Mouse (Mus musculus): ENCODE measurements at regions not wholly inside any gene's neighbourhood (a gene's known extent, or its start where the extent isn't known, plus 50 kb on each side); places are given as distances from the start of the nearest gene placed in this dataset.

DNA sequence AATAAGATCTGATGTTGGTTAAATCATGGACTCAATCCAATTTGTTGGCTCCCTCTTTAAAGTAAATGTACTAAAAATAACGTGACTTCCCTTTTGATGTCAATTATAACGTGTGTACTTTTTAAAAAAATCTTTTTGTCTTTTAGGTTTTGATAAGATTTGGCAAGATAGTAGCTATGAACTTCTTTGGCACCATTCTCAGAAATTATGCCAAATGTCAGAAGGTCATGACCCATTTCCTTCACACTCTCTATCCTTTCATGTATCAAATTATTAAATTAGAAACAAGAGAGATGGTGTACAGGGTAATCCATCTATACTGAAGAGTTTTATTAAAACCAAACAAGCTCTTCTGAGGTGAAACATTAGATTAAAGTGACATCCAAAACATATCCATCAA, 121.4 kb upstream of the Dph6 start:
- Histone ChIP-seq H3K27ac (ENCODE audit: low read depth, low read length) (no peak overlapping the region), H3K9ac (ENCODE audit: low read length) (no peak overlapping the region), H3K36me3 (ENCODE audit: control insufficient read depth, insufficient read depth, low read length) (no peaks in the 10 kb centered on the region), H3K4me3 (ENCODE audit: low read depth, low read length) (no peak overlapping the region), H3K4me1 (ENCODE audit: control insufficient read depth, insufficient read depth, low read length) (no peaks in the 10 kb centered on the region), H3K4me2 (ENCODE audit: low read depth) (no peak overlapping the region), H3K27me3 (ENCODE audit: control insufficient read depth, insufficient read depth, low read length) (no peaks in the 10 kb centered on the region), H3K9me3 (ENCODE audit: control insufficient read depth, low read length) (no peaks in the 10 kb centered on the region)
- 86% methylated on average over 2 of the region's 2 CpGs for WGBS
- DNase-seq (ENCODE audit: low spot score) (no peak), ATAC-seq (ENCODE audit: insufficient read depth, low FRiP score, low TSS enrichment) (no peak)

DNA sequence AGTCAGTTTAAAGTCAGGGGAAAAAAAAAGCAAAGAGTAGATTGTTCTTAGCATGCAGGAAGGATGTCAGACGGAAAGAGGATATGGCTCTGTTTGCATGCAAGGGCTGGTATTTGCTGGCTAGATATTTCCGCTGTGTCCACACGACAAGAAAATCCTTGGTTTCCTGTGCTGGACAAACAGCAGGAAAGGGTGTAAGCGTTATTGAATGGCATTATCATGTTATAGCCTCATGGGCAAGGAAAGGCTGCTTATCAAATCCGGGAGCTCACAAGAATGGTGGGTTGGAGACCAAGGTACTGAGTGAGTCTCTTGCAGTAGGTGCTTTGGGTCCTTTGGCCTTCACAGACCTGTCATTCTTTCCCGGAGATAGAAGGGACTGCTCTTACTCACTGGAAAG, 127.7 kb upstream of the Dph6 start:
- no peaks in the 10 kb centered on the region for H3K27me3 ChIP-seq (ENCODE audit: control insufficient read depth, insufficient read depth, low read length)
- H3K4me2 ChIP-seq (ENCODE audit: low read depth) = no peak overlapping the region
- no peaks in the 10 kb centered on the region for H3K9me3 ChIP-seq (ENCODE audit: control insufficient read depth, low read length)
- no peak for ATAC-seq (ENCODE audit: insufficient read depth, low FRiP score, low TSS enrichment)
- H3K27ac ChIP-seq (ENCODE audit: low read depth, low read length) = no peak overlapping the region
- H3K4me3 ChIP-seq (ENCODE audit: low read depth, low read length) = no peak overlapping the region
- no peak for DNase-seq (ENCODE audit: low spot score)
- H3K4me1 ChIP-seq (ENCODE audit: control insufficient read depth, insufficient read depth, low read length) = no peaks in the 10 kb centered on the region
- no peak overlapping the region for H3K9ac ChIP-seq (ENCODE audit: low read length)
- WGBS = 85% methylated on average over 6 of the region's 6 CpGs
- no peaks in the 10 kb centered on the region for H3K36me3 ChIP-seq (ENCODE audit: control insufficient read depth, insufficient read depth, low read length)

DNA sequence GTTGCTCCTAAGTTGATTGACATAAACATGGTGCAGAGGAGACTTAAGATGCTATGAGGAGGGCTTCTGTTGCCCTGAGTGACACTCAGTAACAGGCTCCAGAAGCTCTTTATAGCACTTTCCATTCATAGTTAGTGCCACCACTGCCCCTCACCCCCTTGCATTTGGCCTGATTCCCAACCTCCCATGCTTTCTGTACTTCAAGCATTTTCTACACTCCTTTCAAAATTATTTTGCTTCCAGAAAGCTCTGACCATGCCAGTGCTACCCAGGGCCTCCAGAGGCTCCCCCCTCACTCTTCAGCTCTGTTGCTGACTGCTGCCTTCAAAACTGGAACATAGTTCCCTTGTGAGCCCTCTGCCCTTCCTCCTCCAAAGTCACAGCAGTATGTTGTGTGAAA, 129.4 kb upstream of the Dph6 start:
- H3K36me3 ChIP-seq (ENCODE audit: control insufficient read depth, insufficient read depth, low read length) = no peaks in the 10 kb centered on the region
- H3K9me3 ChIP-seq (ENCODE audit: control insufficient read depth, low read length) = no peaks in the 10 kb centered on the region
- no peak overlapping the region for H3K4me3 ChIP-seq (ENCODE audit: low read depth, low read length)
- DNase-seq (ENCODE audit: low spot score) (no peak), ATAC-seq (ENCODE audit: insufficient read depth, low FRiP score, low TSS enrichment) (no peak)
- H3K27me3 ChIP-seq (ENCODE audit: control insufficient read depth, insufficient read depth, low read length) = no peaks in the 10 kb centered on the region
- no peaks in the 10 kb centered on the region for H3K4me1 ChIP-seq (ENCODE audit: control insufficient read depth, insufficient read depth, low read length)
- no peak overlapping the region for H3K9ac ChIP-seq (ENCODE audit: low read length)
- H3K27ac ChIP-seq (ENCODE audit: low read depth, low read length) = no peak overlapping the region
- H3K4me2 ChIP-seq (ENCODE audit: low read depth) = no peak overlapping the region

DNA sequence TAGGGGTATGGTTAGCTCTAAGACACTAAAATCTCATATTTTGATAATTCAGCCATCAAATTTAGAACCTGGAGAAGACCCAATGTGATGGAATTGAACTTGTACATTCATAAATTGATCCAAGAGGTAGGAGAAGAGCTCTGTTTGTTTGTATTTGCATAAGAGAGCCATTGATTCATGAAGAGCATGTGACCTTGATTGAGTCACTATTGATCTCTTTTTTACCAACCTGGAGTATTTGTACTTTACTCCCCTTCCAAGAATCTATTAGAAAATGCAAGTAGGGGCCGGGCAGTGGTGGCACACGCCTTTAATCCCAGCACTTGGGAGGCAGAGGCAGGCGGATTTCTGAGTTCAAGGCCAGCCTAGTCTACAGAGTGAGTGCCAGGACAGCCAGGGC, 133.5 kb upstream of the Dph6 start:
- no peaks in the 10 kb centered on the region for H3K4me1 ChIP-seq (ENCODE audit: control insufficient read depth, insufficient read depth, low read length)
- no peaks in the 10 kb centered on the region for H3K36me3 ChIP-seq (ENCODE audit: control insufficient read depth, insufficient read depth, low read length)
- H3K27me3 ChIP-seq (ENCODE audit: control insufficient read depth, insufficient read depth, low read length) = no peaks in the 10 kb centered on the region
- no peak overlapping the region for H3K27ac ChIP-seq (ENCODE audit: low read depth, low read length)
- WGBS = 88% methylated on average over 3 of the region's 3 CpGs
- H3K9ac ChIP-seq (ENCODE audit: low read length) = no peak overlapping the region
- no peak overlapping the region for H3K4me3 ChIP-seq (ENCODE audit: low read depth, low read length)
- no peak overlapping the region for H3K4me2 ChIP-seq (ENCODE audit: low read depth)
- H3K9me3 ChIP-seq (ENCODE audit: control insufficient read depth, low read length) = no peaks in the 10 kb centered on the region
- DNase-seq (ENCODE audit: low spot score) (no peak), ATAC-seq (ENCODE audit: insufficient read depth, low FRiP score, low TSS enrichment) (no peak)

DNA sequence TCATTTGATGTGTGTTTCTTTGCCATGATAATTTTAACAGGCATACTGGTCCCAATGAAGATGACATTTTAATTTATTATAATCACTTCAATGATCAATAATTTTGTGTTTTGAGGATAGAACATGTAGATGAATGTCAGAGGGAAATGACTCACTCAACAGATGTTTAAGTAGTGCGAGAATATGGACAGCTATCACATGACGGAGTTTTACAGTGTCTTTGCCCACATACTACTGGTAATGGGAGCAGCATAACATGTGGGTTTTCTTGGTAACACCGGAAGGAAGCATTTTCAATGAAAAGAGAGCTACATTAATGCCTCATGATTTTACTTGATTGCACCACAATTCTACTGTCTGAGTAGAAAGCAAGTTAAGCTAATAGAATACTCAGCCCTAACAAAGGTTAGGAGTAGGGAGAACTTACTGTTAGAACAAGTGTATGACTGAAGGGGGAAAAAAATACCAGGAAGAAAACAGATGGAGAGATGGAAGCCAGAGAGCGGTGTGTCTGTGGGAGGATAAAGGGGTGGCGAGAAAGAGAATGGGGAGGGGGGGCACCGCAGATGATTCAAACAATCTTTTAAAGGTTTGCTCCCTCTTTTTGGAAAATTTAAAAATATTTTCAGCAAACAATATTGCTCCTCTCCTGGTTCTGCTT, 142.0 kb upstream of the Dph6 start:
- Histone ChIP-seq H3K27me3 (ENCODE audit: control insufficient read depth, insufficient read depth, low read length) (no peaks in the 10 kb centered on the region), H3K27ac (ENCODE audit: low read depth, low read length) (no peak overlapping the region), H3K4me1 (ENCODE audit: control insufficient read depth, insufficient read depth, low read length) (no peaks in the 10 kb centered on the region), H3K4me2 (ENCODE audit: low read depth) (no peak overlapping the region), H3K4me3 (ENCODE audit: low read depth, low read length) (no peak overlapping the region), H3K9ac (ENCODE audit: low read length) (no peak overlapping the region), H3K9me3 (ENCODE audit: control insufficient read depth, low read length) (no peaks in the 10 kb centered on the region), H3K36me3 (ENCODE audit: control insufficient read depth, insufficient read depth, low read length) (no peaks in the 10 kb centered on the region)
- WGBS = 87% methylated on average over 6 of the region's 6 CpGs
- ATAC-seq (ENCODE audit: insufficient read depth, low FRiP score, low TSS enrichment) (no peak), DNase-seq (ENCODE audit: low spot score) (no peak)

DNA sequence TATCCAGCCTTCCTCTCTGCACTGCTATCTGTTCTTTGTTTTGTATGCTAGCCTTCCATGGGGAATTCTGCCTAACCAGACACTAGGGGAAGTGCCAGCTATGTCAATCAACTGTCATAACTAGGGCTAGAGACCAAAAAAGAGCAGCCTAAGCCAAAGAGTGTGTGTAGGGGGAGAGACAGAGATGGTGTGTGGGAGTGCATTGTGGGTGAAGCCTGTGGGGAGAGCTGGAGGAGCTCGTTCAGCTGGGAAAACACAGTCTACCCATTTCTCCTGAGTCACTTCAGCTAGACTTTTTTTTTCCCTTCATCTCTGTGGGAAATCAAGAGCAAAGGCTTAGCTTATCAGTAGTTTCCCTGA, 142.5 kb upstream of the Dph6 start:
- H3K4me2 ChIP-seq (ENCODE audit: low read depth) = no peak overlapping the region
- H3K27ac ChIP-seq (ENCODE audit: low read depth, low read length) = no peak overlapping the region
- no peak overlapping the region for H3K4me3 ChIP-seq (ENCODE audit: low read depth, low read length)
- H3K9ac ChIP-seq (ENCODE audit: low read length) = no peak overlapping the region
- H3K9me3 ChIP-seq (ENCODE audit: control insufficient read depth, low read length) = no peaks in the 10 kb centered on the region
- no peaks in the 10 kb centered on the region for H3K36me3 ChIP-seq (ENCODE audit: control insufficient read depth, insufficient read depth, low read length)
- 50% methylated on average over 1 of the region's 1 CpGs for WGBS
- no peaks in the 10 kb centered on the region for H3K4me1 ChIP-seq (ENCODE audit: control insufficient read depth, insufficient read depth, low read length)
- no peaks in the 10 kb centered on the region for H3K27me3 ChIP-seq (ENCODE audit: control insufficient read depth, insufficient read depth, low read length)
- ATAC-seq (ENCODE audit: insufficient read depth, low FRiP score, low TSS enrichment) (no peak), DNase-seq (ENCODE audit: low spot score) (no peak)

DNA sequence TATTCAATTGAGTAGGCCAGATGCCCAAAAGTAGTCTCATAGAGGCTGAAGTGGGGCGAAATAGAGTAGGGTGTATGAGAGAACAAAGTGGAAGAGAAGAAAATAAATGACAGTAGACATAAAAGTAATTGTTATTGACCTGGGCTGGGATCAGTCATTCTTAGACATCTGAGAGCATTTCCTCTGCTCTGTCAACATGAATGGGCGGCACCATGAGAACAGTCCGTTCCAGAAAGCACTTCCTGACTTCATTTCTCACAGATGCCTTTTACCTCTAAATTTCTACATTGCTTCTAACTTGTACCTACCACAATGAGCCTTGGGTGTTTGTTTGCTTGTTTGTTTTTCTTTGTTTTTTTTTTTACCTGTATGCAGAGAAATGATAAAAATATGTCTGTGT, 148.5 kb upstream of the Dph6 start:
- 86% methylated on average over 3 of the region's 3 CpGs for WGBS
- Histone ChIP-seq H3K4me2 (ENCODE audit: low read depth) (no peak overlapping the region), H3K36me3 (ENCODE audit: control insufficient read depth, insufficient read depth, low read length) (no peaks in the 10 kb centered on the region), H3K27me3 (ENCODE audit: control insufficient read depth, insufficient read depth, low read length) (no peaks in the 10 kb centered on the region), H3K4me3 (ENCODE audit: low read depth, low read length) (no peak overlapping the region), H3K9me3 (ENCODE audit: control insufficient read depth, low read length) (no peaks in the 10 kb centered on the region), H3K9ac (ENCODE audit: low read length) (no peak overlapping the region), H3K4me1 (ENCODE audit: control insufficient read depth, insufficient read depth, low read length) (no peaks in the 10 kb centered on the region), H3K27ac (ENCODE audit: low read depth, low read length) (no peak overlapping the region)
- ATAC-seq (ENCODE audit: insufficient read depth, low FRiP score, low TSS enrichment) (no peak), DNase-seq (ENCODE audit: low spot score) (no peak)

DNA sequence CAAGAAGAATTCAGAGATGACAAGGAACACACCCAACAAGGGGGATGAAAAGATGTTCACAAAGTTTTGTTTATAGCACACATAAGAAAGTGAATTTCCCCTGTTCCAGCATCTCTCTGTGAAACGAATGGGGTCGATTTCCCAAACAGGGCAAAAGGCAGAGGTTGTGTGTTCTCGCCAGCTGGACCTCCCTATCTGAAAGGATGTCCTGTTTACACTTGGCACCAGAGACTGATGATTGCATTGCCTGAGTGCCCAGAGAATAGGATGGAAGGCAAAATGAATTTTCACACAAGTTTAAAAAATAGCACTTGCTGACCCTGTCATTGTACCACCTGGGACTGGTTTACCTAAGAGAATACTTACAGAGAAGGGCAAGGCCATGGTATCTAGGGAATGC, 149.2 kb upstream of the Dph6 start:
- Histone ChIP-seq H3K4me3 (ENCODE audit: low read depth, low read length) (no peak overlapping the region), H3K27me3 (ENCODE audit: control insufficient read depth, insufficient read depth, low read length) (no peaks in the 10 kb centered on the region), H3K9me3 (ENCODE audit: control insufficient read depth, low read length) (no peaks in the 10 kb centered on the region), H3K9ac (ENCODE audit: low read length) (no peak overlapping the region), H3K4me2 (ENCODE audit: low read depth) (no peak overlapping the region), H3K4me1 (ENCODE audit: control insufficient read depth, insufficient read depth, low read length) (no peaks in the 10 kb centered on the region), H3K27ac (ENCODE audit: low read depth, low read length) (no peak overlapping the region), H3K36me3 (ENCODE audit: control insufficient read depth, insufficient read depth, low read length) (no peaks in the 10 kb centered on the region)
- no peak for ATAC-seq (ENCODE audit: insufficient read depth, low FRiP score, low TSS enrichment)
- DNase-seq (ENCODE audit: low spot score) = no peak
- WGBS = 77% methylated on average over 3 of the region's 3 CpGs

DNA sequence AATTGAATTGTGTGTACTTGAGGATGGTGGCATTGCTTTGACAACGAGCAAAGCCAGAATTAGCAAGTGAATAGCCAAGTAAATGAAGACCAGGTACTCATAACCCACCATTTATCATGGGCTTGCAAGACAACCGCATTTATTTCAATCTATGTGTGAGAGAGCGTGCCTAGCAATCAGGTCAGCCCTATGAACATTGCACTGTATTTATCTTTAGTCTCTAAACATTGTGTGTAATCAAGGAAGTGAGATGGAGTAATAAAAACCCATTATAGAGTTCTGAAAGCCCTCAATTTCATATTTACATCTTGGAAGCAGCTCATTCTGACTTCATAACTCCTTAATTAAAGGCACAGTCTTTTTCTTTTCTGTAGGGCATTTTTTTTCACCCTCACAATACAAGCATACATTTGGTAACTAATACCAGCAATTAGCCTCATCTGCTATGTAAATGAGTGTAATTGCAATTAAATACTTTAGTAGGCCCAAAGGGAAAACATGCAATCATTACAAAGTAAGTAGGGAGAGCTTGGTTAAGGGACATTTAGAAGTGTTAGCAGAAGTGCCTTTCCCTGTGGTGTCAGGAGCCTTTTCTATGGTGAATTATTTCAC, 150.8 kb upstream of the Dph6 start:
- WGBS = 84% methylated on average over 3 of the region's 3 CpGs
- Histone ChIP-seq H3K27ac (ENCODE audit: low read depth, low read length) (no peak overlapping the region), H3K4me1 (ENCODE audit: control insufficient read depth, insufficient read depth, low read length) (no peaks in the 10 kb centered on the region), H3K9ac (ENCODE audit: low read length) (no peak overlapping the region), H3K4me3 (ENCODE audit: low read depth, low read length) (no peak overlapping the region), H3K36me3 (ENCODE audit: control insufficient read depth, insufficient read depth, low read length) (no peaks in the 10 kb centered on the region), H3K27me3 (ENCODE audit: control insufficient read depth, insufficient read depth, low read length) (no peaks in the 10 kb centered on the region), H3K4me2 (ENCODE audit: low read depth) (no peak overlapping the region), H3K9me3 (ENCODE audit: control insufficient read depth, low read length) (no peaks in the 10 kb centered on the region)
- DNase-seq (ENCODE audit: low spot score) (no peak), ATAC-seq (ENCODE audit: insufficient read depth, low FRiP score, low TSS enrichment) (no peak)

All from neural tube, embryonic 11.5 days (tissue).